Comparison of ENCODE assay signal across 8 mouse cellular contexts in the genomic region with DNA sequence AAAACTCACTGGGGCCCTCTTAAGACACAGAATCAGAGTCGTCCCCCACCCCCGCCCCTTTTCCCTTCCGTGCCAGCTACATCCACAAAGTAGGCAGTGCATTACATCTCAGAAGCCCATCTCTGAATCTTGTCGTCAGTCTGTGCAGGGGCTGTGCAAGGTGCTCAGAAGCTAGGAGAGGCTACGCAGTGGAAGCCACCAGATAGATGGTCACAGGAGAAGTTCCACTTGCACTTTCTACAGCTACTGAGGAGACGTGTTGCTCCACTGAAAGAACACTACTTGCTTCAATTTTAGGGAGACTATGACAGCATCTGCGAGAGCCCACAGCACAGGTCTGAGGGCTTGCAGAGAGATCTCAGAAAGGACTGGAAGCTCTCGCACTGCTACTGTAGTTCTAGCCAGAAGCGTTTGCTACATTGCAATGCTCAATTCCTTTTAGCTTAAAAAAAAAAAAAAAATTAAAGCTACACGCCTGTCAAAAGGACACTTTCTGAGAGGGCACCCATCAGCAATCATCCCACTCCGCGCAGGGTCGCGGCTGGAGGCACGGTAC. TPM values are rescaled to one million over a fixed set of nuclear protein-coding genes. Genes with fewer than 3 reads are reported as not detected.
DNase-seq lines count a peak whose midpoint lies in the region; ATAC-seq and TF ChIP-seq lines count a peak whose summit lies in the region.

No protein-coding gene starts in this region.

- no peak for TF ChIP-seq CTCF in cerebellum, adult 2 months (IDR thresholded peaks at IDR 0.05; ENCODE audit: borderline replicate concordance, insufficient read depth, low read depth, low read length)

- no peaks in the 10 kb centered on the region for H3K9me3 ChIP-seq in lung, embryonic 15.5 days
- H3K9me3 ChIP-seq in heart, embryonic 15.5 days (replicated peaks), result no peaks in the 10 kb centered on the region
- no peaks in the 10 kb centered on the region for H3K9me3 ChIP-seq in liver, embryonic 16.5 days (replicated peaks; ENCODE audit: control insufficient read depth, low read length)
- H3K9me3 ChIP-seq in stomach, embryonic 16.5 days (replicated peaks; ENCODE audit: control insufficient read depth, low read length), result no peaks in the 10 kb centered on the region

- no peak for ATAC-seq in lung, embryonic 15.5 days (ENCODE audit: borderline replicate concordance, extremely low read depth, low FRiP score, low TSS enrichment)
- no peak for ATAC-seq in heart, embryonic 15.5 days (replicated peaks; ENCODE audit: insufficient number of reproducible peaks, insufficient read depth, low FRiP score, low read depth)
- no peak for ATAC-seq in liver, embryonic 16.5 days (ENCODE audit: low read depth)
- no peak for ATAC-seq in stomach, embryonic 16.5 days (ENCODE audit: insufficient read depth, low FRiP score)

- H3K9ac ChIP-seq in lung, embryonic 15.5 days, result peak overlapping the region; percentile 84
- H3K9ac ChIP-seq in heart, embryonic 15.5 days, result peak overlapping the region; percentile 93
- peak overlapping the region; percentile 73 for H3K9ac ChIP-seq in liver, embryonic 16.5 days (ENCODE audit: low read depth, low read length)
- H3K9ac ChIP-seq in stomach, embryonic 16.5 days (ENCODE audit: low read length), result peak overlapping the region; percentile 82

- no peak for TF ChIP-seq POLR2A in cerebellum, adult 2 months (IDR thresholded peaks at IDR 0.05; ENCODE audit: borderline replicate concordance, insufficient read depth, low read length)

- no peaks in the 10 kb centered on the region for H3K36me3 ChIP-seq in lung, embryonic 15.5 days
- H3K36me3 ChIP-seq in heart, embryonic 15.5 days, result no peaks in the 10 kb centered on the region
- no peaks in the 10 kb centered on the region for H3K36me3 ChIP-seq in liver, embryonic 16.5 days (ENCODE audit: control insufficient read depth, insufficient read depth)
- no peaks in the 10 kb centered on the region for H3K36me3 ChIP-seq in stomach, embryonic 16.5 days (ENCODE audit: control insufficient read depth, insufficient read depth, low read length)

- peaks cover 19% of the 10 kb centered on the region for H3K4me1 ChIP-seq in lung, embryonic 15.5 days
- H3K4me1 ChIP-seq in cerebellum, adult 2 months (ENCODE audit: control insufficient read depth, insufficient read depth, low read length), result no peaks in the 10 kb centered on the region
- H3K4me1 ChIP-seq in heart, embryonic 15.5 days (replicated peaks), result peaks cover 20% of the 10 kb centered on the region
- H3K4me1 ChIP-seq in liver, embryonic 16.5 days (ENCODE audit: control insufficient read depth, low read depth, low read length), result no peaks in the 10 kb centered on the region; the same call in none of the 2 replicates
- H3K4me1 ChIP-seq in stomach, embryonic 16.5 days (ENCODE audit: control insufficient read depth, insufficient read depth, low read length), result peaks cover 12% of the 10 kb centered on the region; the same call in 1 of the 2 replicates

- peaks cover 11% of the 10 kb centered on the region; the same call in 1 of the 2 replicates for H3K27me3 ChIP-seq in lung, embryonic 15.5 days
- H3K27me3 ChIP-seq in cerebellum, adult 2 months (ENCODE audit: control insufficient read depth, insufficient read depth, low read length), result no peaks in the 10 kb centered on the region
- no peaks in the 10 kb centered on the region for H3K27me3 ChIP-seq in heart, embryonic 15.5 days
- peaks cover 21% of the 10 kb centered on the region for H3K27me3 ChIP-seq in liver, embryonic 16.5 days (ENCODE audit: control insufficient read depth, insufficient read depth, low read depth, low read length)
- H3K27me3 ChIP-seq in stomach, embryonic 16.5 days (ENCODE audit: control insufficient read depth, insufficient read depth, low read length), result 0 out of 2 replicates have a peak, but pooled peaks cover 7% of the 10 kb centered on the region

- WGBS in lung, embryonic 15.5 days, result 2% methylated on average over 15 of the region's 15 CpGs
- WGBS in cerebellum, adult 2 months, result 5% methylated on average over 15 of the region's 15 CpGs
- WGBS in heart, embryonic 15.5 days, result 5% methylated on average over 15 of the region's 15 CpGs
- WGBS in liver, embryonic 16.5 days (ENCODE audit: insufficient replicate concordance), result 4% methylated on average over 15 of the region's 15 CpGs
- 4% methylated on average over 15 of the region's 15 CpGs for WGBS in stomach, embryonic 16.5 days

- peak overlapping the region; percentile 89 for H3K4me2 ChIP-seq in lung, embryonic 15.5 days
- H3K4me2 ChIP-seq in heart, embryonic 15.5 days, result peak overlapping the region; percentile 94
- H3K4me2 ChIP-seq in liver, embryonic 16.5 days (ENCODE audit: low read depth, low read length), result peak overlapping the region; percentile 71
- H3K4me2 ChIP-seq in stomach, embryonic 16.5 days (ENCODE audit: low read depth, low read length), result peak overlapping the region; percentile 60

- peak overlapping the region; percentile 50; the same call in 1 of the 2 replicates for H3K27ac ChIP-seq in lung, embryonic 15.5 days
- peak overlapping the region; percentile 79 for H3K27ac ChIP-seq in cerebellum, adult 2 months (ENCODE audit: insufficient read depth, low read length)
- peak overlapping the region; percentile 90 for H3K27ac ChIP-seq in heart, embryonic 15.5 days
- no peak overlapping the region for H3K27ac ChIP-seq in liver, embryonic 16.5 days (ENCODE audit: low read length)
- H3K27ac ChIP-seq in stomach, embryonic 16.5 days (ENCODE audit: low read length), result no peak overlapping the region

- H3K4me3 ChIP-seq in lung, embryonic 15.5 days, result peak overlapping the region; percentile 95
- peak overlapping the region; percentile 87 for H3K4me3 ChIP-seq in cerebellum, adult 2 months (replicated peaks; ENCODE audit: insufficient read depth, low read depth, low read length)
- peak overlapping the region; percentile 94 for H3K4me3 ChIP-seq in heart, embryonic 15.5 days
- H3K4me3 ChIP-seq in liver, embryonic 16.5 days (ENCODE audit: low read depth, low read length), result peak overlapping the region; percentile 80
- peak overlapping the region; percentile 72 for H3K4me3 ChIP-seq in stomach, embryonic 16.5 days (replicated peaks; ENCODE audit: low read length)

- no peak for DNase-seq in lung, adult 18-20 months
- peak in 1 of 2 experiments; percentile 12 for DNase-seq in cerebellum, adult 2 months
- no peak for DNase-seq in frontal cortex, postnatal 25 days (ENCODE audit: low spot score in 2 of 2)
- DNase-seq in kidney, postnatal 10 days, result no peak

RNA-seq across cellular contexts. Expression of a gene that starts 0.8 kb away (rescaled TPM):
- polyA plus RNA-seq in lung, embryonic 15.5 days (2015; fragmentation: Nextera tagmentation; extraction: Ambion mirVana), result 64.2 and 64.5 TPM in 2 replicates
- 73.0 and 75.7 TPM in 2 replicates for polyA plus RNA-seq in cerebellum, adult 2 months (2012; rRNA removed)
- polyA plus RNA-seq in heart, embryonic 15.5 days (2015; fragmentation: Nextera tagmentation; extraction: Ambion mirVana), result 67.7 and 77.5 TPM in 2 replicates
- polyA plus RNA-seq in liver, embryonic 16.5 days (2015; fragmentation: Nextera tagmentation; extraction: Ambion mirVana), result 36.2 and 37.4 TPM in 2 replicates
- polyA plus RNA-seq in stomach, embryonic 16.5 days (2015; fragmentation: Nextera tagmentation; extraction: Ambion mirVana), result 32.7 and 40.6 TPM in 2 replicates

Comparison
In these comparisons a context has a peak if more than half of its experiments do, and no peak if none do; other contexts are left out.
1. H3K27ac ChIP-seq: peak in lung, embryonic 15.5 days (single experiment), cerebellum, adult 2 months (single experiment) and heart, embryonic 15.5 days (single experiment); none in liver, embryonic 16.5 days (single experiment) and stomach, embryonic 16.5 days (single experiment).
2. Peak in every context shown above with its lines, with median percentiles within 50 percentile points of each other: H3K4me2 ChIP-seq, H3K4me3 ChIP-seq and H3K9ac ChIP-seq.